Mouse (Mus musculus): ENCODE measurements around the gene Nmrk2. TPM values are rescaled to one million over a fixed set of nuclear protein-coding genes. Genes with fewer than 3 reads are reported as not detected.
A peak's percentile ranks its signal among the peaks of the same experiment; 100 is the strongest.

Nmrk2 gene
- polyA plus RNA-seq, 1 experiment from 2014 or later = not detected

- no peak overlapping the region for H3K27ac ChIP-seq
- WGBS (ENCODE audit: missing documents) = 0% methylated on average over 9 of the region's 9 CpGs
- no peaks in the 10 kb centered on the region for H3K36me3 ChIP-seq (ENCODE audit: inconsistent target)
- no peak overlapping the region for H3K4me3 ChIP-seq (ENCODE audit: inconsistent target)
- no peaks in the 10 kb centered on the region for H3K79me2 ChIP-seq (ENCODE audit: inconsistent target)
Observed at GRCm38 (mm10) chr10:81198230-81198629, 3.6 kb downstream of the Nmrk2 start.

DNA sequence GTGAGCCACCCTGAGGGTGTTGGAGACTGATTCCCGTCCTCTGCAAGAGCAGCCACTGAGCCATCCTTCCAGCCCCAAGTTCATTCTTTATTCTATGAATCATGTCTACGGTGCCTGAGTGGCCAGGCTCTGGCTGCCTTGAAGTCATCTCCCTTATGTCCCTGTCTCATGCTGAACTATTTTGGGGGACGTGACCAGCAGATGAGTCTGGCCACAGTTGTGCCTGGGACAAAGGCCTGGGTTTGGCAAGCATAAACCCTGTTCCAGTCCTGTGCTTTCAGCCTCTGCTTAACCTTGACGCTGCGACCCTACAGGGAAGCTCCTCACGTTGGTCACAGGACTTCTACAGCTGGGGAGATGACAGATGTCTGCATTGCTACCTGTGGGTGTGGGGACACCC is 4.5 kb downstream of the Nmrk2 start:
- no peaks in the 10 kb centered on the region for H3K79me2 ChIP-seq (ENCODE audit: inconsistent target)
- 65% methylated on average over 6 of the region's 6 CpGs for WGBS (ENCODE audit: missing documents)
- no peak overlapping the region for H3K4me3 ChIP-seq (ENCODE audit: inconsistent target)
- no peak overlapping the region for H3K27ac ChIP-seq
- H3K36me3 ChIP-seq (ENCODE audit: inconsistent target) = no peaks in the 10 kb centered on the region

DNA sequence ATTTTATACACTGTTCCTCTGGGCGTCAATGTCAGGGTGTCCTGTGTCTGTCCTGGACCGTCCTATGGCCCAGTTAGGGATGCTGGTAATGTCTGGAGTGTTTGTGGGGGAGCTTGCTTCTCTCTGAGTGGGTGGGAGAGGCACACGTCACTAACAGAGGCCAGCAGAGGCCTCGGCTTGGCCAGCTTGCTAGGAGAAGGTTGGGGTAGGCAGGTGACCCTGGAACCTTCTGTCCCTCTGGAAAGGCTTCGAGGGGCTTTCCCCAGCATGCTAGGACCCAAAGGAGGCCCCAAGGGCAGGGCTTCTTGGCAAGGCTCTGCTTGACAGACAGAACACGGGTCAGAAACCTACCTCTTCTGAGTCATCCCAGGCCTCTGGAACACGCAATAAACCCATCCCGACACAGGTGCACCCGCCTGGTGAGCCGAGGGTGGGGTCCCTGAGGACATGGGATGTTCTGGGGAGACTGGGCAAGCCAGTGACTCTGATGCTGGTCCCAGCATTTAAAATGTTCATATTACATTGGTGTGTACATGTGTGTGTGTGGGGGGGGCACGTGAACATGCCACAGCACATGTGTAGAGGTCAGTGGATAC is 5.3 kb downstream of the Nmrk2 start:
- 81% methylated on average over 11 of the region's 11 CpGs for WGBS (ENCODE audit: missing documents)
- Histone ChIP-seq H3K4me3 (ENCODE audit: inconsistent target) (no peak overlapping the region), H3K79me2 (ENCODE audit: inconsistent target) (no peaks in the 10 kb centered on the region), H3K27ac (no peak overlapping the region), H3K36me3 (ENCODE audit: inconsistent target) (no peaks in the 10 kb centered on the region)

GRCm38 (mm10) chr10:81195300-81195699 is 6.6 kb downstream of the Nmrk2 start:
- H3K36me3 ChIP-seq (ENCODE audit: inconsistent target) = no peaks in the 10 kb centered on the region
- no peak overlapping the region for H3K27ac ChIP-seq
- 82% methylated on average over 4 of the region's 4 CpGs for WGBS (ENCODE audit: missing documents)
- no peaks in the 10 kb centered on the region for H3K79me2 ChIP-seq (ENCODE audit: inconsistent target)
- no peak overlapping the region for H3K4me3 ChIP-seq (ENCODE audit: inconsistent target)

GRCm38 (mm10) chr10:81193991-81194774 is 7.7 kb downstream of the Nmrk2 start:
- 12% methylated on average over 29 of the region's 37 CpGs for WGBS (ENCODE audit: missing documents)
- Histone ChIP-seq H3K4me3 (ENCODE audit: inconsistent target) (no peak overlapping the region), H3K27ac (no peak overlapping the region), H3K36me3 (ENCODE audit: inconsistent target) (no peaks in the 10 kb centered on the region), H3K79me2 (ENCODE audit: inconsistent target) (no peaks in the 10 kb centered on the region)

GRCm38 (mm10) chr10:81192968-81193501 is 8.8 kb downstream of the Nmrk2 start:
- no peak overlapping the region for H3K27ac ChIP-seq
- peak overlapping the region; percentile 11; the same call in 1 of the 2 replicates for H3K4me3 ChIP-seq (ENCODE audit: inconsistent target)
- H3K36me3 ChIP-seq (ENCODE audit: inconsistent target) = peaks cover 7% of the 10 kb centered on the region; the same call in 1 of the 2 replicates
- peaks cover under 1% of the 10 kb centered on the region; the same call in 1 of the 2 replicates for H3K79me2 ChIP-seq (ENCODE audit: inconsistent target)
- WGBS (ENCODE audit: missing documents) = 6% methylated on average over 19 of the region's 19 CpGs

DNA sequence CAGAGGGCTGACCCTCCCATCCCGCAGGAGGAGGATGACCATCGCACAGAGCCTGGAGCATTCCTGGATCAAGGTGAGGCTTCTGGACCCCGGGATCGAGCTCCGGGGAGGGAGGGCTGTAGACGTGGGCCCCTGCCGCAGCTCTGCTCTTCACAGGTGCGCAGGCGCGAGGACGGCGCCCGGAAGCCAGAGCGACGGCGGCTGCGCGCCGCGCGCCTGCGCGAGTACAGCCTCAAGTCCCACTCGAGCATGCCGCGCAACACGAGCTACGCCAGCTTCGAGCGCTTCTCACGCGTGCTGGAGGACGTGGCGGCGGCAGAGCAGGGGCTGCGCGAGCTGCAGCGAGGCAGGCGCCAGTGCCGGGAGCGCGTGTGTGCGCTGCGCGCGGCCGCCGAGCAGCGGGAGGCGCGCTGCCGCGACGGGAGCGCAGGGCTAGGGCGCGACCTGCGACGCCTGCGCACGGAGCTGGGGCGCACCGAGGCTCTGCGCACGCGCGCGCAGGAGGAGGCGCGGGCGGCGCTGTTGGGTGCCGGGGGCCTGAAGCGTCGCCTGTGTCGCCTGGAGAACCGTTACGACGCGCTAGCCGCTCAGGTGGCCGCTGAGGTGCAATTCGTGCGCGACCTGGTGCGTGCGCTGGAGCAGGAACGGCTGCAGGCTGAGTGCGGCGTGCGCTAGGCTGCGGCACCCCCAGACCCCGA is 9.4 kb downstream of the Nmrk2 start:
- H3K36me3 ChIP-seq (ENCODE audit: inconsistent target) = peaks cover 13% of the 10 kb centered on the region; the same call in 1 of the 2 replicates
- peak overlapping the region; percentile 63 for H3K27ac ChIP-seq
- H3K4me3 ChIP-seq (ENCODE audit: inconsistent target) = peak overlapping the region; percentile 37
- peaks cover 6% of the 10 kb centered on the region; the same call in 1 of the 2 replicates for H3K79me2 ChIP-seq (ENCODE audit: inconsistent target)
- WGBS (ENCODE audit: missing documents) = 1% methylated on average over 71 of the region's 93 CpGs

- Histone ChIP-seq H3K36me3 (ENCODE audit: inconsistent target) (peaks cover 19% of the 10 kb centered on the region; the same call in 1 of the 2 replicates), H3K27ac (peak overlapping the region; percentile 63), H3K4me3 (ENCODE audit: inconsistent target) (peak overlapping the region; percentile 37; the same call in 1 of the 2 replicates), H3K79me2 (ENCODE audit: inconsistent target) (peaks cover 16% of the 10 kb centered on the region; the same call in 1 of the 2 replicates)
- 50% methylated on average over 18 of the region's 18 CpGs for WGBS (ENCODE audit: missing documents)
Observed at GRCm38 (mm10) chr10:81191342-81191982, 10.4 kb downstream of the Nmrk2 start.

DNA sequence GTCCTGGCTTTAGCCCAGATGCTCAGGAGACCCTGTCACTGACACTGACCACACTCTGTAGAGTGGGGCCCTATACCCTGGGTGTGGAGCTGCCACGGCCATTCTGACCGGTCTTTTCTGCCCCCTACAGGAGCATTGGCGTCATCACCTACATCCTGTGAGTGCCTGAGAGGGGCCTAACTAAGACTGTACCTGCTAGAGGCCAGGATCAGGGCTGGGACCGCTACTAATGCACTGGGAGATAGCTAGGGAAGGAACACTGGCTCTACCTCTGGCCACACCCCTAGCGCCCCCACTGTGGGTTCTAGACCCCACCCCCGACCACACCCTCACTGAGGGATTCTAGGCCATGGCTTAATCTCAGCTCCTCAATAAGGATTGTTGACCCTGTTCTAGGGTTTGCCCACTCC is 10.9 kb downstream of the Nmrk2 start:
- WGBS (ENCODE audit: missing documents) = 47% methylated on average over 6 of the region's 6 CpGs
- Histone ChIP-seq H3K27ac (peak overlapping the region; percentile 63), H3K4me3 (ENCODE audit: inconsistent target) (no peak overlapping the region)

GRCm38 (mm10) chr10:81190236-81190911 is 11.5 kb downstream of the Nmrk2 start:
- H3K4me3 ChIP-seq (ENCODE audit: inconsistent target) = no peak overlapping the region
- WGBS (ENCODE audit: missing documents) = 81% methylated on average over 31 of the region's 31 CpGs
- H3K27ac ChIP-seq = peak overlapping the region; percentile 63
- peaks cover 22% of the 10 kb centered on the region; the same call in 1 of the 2 replicates for H3K36me3 ChIP-seq (ENCODE audit: inconsistent target)
- H3K79me2 ChIP-seq (ENCODE audit: inconsistent target) = peaks cover 22% of the 10 kb centered on the region; the same call in 1 of the 2 replicates

More for the DNA sequence above, 10.9 kb downstream of the Nmrk2 start:
- peaks cover 19% of the 10 kb centered on the region; the same call in 1 of the 2 replicates for H3K79me2 ChIP-seq (ENCODE audit: inconsistent target)
- peaks cover 19% of the 10 kb centered on the region; the same call in 1 of the 2 replicates for H3K36me3 ChIP-seq (ENCODE audit: inconsistent target)

GRCm38 (mm10) chr10:81189821-81190220 is 12.0 kb downstream of the Nmrk2 start:
- H3K79me2 ChIP-seq (ENCODE audit: inconsistent target) = peaks cover 28% of the 10 kb centered on the region; the same call in 1 of the 2 replicates
- 92% methylated on average over 21 of the region's 26 CpGs for WGBS (ENCODE audit: missing documents)
- H3K27ac ChIP-seq = no peak overlapping the region
- H3K4me3 ChIP-seq (ENCODE audit: inconsistent target) = no peak overlapping the region
- peaks cover 25% of the 10 kb centered on the region; the same call in 1 of the 2 replicates for H3K36me3 ChIP-seq (ENCODE audit: inconsistent target)

- peaks cover 43% of the 10 kb centered on the region for H3K79me2 ChIP-seq (ENCODE audit: inconsistent target)
- H3K27ac ChIP-seq = no peak overlapping the region
- no peak overlapping the region for H3K4me3 ChIP-seq (ENCODE audit: inconsistent target)
- H3K36me3 ChIP-seq (ENCODE audit: inconsistent target) = peaks cover 27% of the 10 kb centered on the region
- 88% methylated on average over 9 of the region's 9 CpGs for WGBS (ENCODE audit: missing documents)
Observed at GRCm38 (mm10) chr10:81187161-81187560, 14.7 kb downstream of the Nmrk2 start.

GRCm38 (mm10) chr10:81184765-81185164 is 17.1 kb downstream of the Nmrk2 start:
- whole genome bisulfite sequencing (ENCODE audit: missing documents) = 90% methylated on average over 4 of the region's 4 CpGs
- no peak overlapping the region for H3K4me3 ChIP-seq (ENCODE audit: inconsistent target)
- H3K27ac ChIP-seq = no peak overlapping the region
- peaks cover 51% of the 10 kb centered on the region for H3K36me3 ChIP-seq (ENCODE audit: inconsistent target)
- peaks cover 54% of the 10 kb centered on the region for H3K79me2 ChIP-seq (ENCODE audit: inconsistent target)

Measured in macrophage (primary cell).